Mouse (Mus musculus) neural tube, embryonic 12.5 days (tissue): ENCODE results near the gene Gm5475. TPM values are rescaled to one million over a fixed set of nuclear protein-coding genes. Genes with fewer than 3 reads are reported as not detected.
A peak's percentile ranks its signal among the peaks of the same experiment; 100 is the strongest.
"Not testable (repeated sequence)": the region's sequence is repeated elsewhere in the genome, so short reads cannot be mapped to it uniquely, and the experiment has no call there.

ENCODE experiments used
- ATAC-seq: fragments of 200-750 bp; cut with Nextera tagmentation; 2 replicates; pipeline ENCODE4 v1.8.0; 2017; ENCODE audit warnings: low read depth, mild to moderate bottlenecking, moderate TSS enrichment, moderate library complexity; ENCODE audit not compliant: low FRiP score
- H3K27ac ChIP-seq: fragments of 300-500 bp; sonication (generic); 2 replicates; pipeline ENCODE4 v1.5.1; 2016
- H3K27me3 ChIP-seq: fragments of 300-500 bp; sonication (generic); replicated peaks from 2 replicates; pipeline ENCODE4 v1.6.1; 2016; ENCODE audit warnings: mild to moderate bottlenecking
- H3K36me3 ChIP-seq: fragments of 300-500 bp; sonication (generic); 2 replicates; pipeline ENCODE4 v1.6.1; 2016; ENCODE audit warnings: mild to moderate bottlenecking
- H3K4me1 ChIP-seq: fragments of 300-500 bp; sonication (generic); 2 replicates; pipeline ENCODE4 v1.6.1; 2016
- H3K4me2 ChIP-seq: fragments of 300-500 bp; sonication (generic); replicated peaks from 2 replicates; pipeline ENCODE4 v1.6.1; 2016; ENCODE audit warnings: mild to moderate bottlenecking
- H3K4me3 ChIP-seq: fragments of 300-500 bp; sonication (generic); 2 replicates; pipeline ENCODE4 v1.5.1; 2016
- H3K9ac ChIP-seq: fragments of 300-500 bp; sonication (generic); 2 replicates; pipeline ENCODE4 v1.6.1; 2016; ENCODE audit warnings: mild to moderate bottlenecking
- H3K9me3 ChIP-seq: fragments of 300-500 bp; sonication (generic); 2 replicates; pipeline ENCODE4 v1.6.1; 2016; ENCODE audit warnings: mild to moderate bottlenecking
- WGBS: fragments of 180-500 bp; shearing (Covaris S2); methylation state at CpG from one replicate; pipeline ENCODE4 v1.1.7; 2016; 5-methylcytosine and 5-hydroxymethylcytosine counted together
- polyA plus RNA-seq: library from polyadenylated mRNA; unstranded; fragments of >200 nt; fragmentation: Nextera tagmentation; extraction: Ambion mirVana; gene quantifications from 2 replicates; pipeline ENCODE4 v1.2.1, GENCODE M21; 2016

Gene Gm5475
- 0.13 and 0.18 TPM in 2 replicates for polyA plus RNA-seq

DNA sequence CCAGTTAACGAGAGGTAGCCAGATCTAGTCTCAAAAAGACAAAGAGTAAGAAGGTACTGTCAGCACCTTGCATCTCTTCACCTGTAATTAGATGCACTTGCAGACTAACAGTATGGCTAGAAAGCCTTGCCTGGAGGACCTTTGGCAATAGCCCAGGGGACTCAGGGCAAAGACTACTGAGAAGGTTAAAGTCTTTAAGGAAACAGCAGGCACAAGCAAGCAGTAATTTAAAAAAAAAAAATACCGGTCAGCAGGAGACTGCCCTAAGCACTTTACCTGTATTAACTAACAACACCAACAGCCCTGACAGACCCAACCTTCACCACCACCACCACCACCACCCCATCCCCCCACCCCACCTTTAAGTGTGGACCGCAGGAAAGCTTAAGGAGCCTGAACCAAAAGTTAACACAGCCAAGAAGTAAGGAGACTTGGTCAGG is at the start of gene Gm5475:
Gene Gm5475 (plus strand): TSS at position 390 of the 440 bp plus-strand sequence.
- Histone ChIP-seq H3K4me2 (peak within 1 kb of the TSS; percentile 77), H3K27me3 (peaks cover 19% of the 10 kb centered on the region), H3K9ac (peak within 1 kb of the TSS; percentile 89), H3K4me3 (peak within 1 kb of the TSS; percentile 83), H3K4me1 (peaks cover 25% of the 10 kb centered on the region)
- not testable (repeated sequence) for H3K27ac ChIP-seq, ATAC-seq, H3K36me3 ChIP-seq, H3K9me3 ChIP-seq
- WGBS: 35% methylated on average over 3 of the region's 3 CpGs

DNA sequence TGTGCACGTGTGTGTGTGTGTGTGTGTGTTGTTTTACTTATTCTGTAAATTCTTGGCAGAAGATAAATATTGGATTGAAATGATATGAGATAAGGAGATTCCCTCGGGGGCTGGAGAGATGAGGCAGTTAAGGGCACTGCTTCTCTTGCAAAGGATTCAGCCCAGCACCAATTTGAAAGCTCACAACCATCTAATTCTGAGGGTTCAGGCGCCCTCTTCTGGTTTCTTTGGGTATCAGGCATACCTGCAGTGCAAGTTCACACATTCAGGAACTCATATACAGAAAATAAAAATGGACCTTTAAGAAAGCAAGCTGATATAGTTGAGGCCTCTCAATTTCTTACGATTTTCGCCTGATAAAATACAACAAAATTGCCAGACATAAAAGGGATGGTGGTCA is 46.9 kb upstream of the Gm5475 start:
- Histone ChIP-seq H3K27me3 (no peaks in the 10 kb centered on the region), H3K4me3 (no peak overlapping the region), H3K9ac (no peak overlapping the region), H3K4me1 (no peaks in the 10 kb centered on the region), H3K36me3 (no peaks in the 10 kb centered on the region), H3K9me3 (no peaks in the 10 kb centered on the region), H3K4me2 (no peak overlapping the region), H3K27ac (no peak overlapping the region)
- no peak for ATAC-seq
- 42% methylated on average over 5 of the region's 5 CpGs for WGBS

DNA sequence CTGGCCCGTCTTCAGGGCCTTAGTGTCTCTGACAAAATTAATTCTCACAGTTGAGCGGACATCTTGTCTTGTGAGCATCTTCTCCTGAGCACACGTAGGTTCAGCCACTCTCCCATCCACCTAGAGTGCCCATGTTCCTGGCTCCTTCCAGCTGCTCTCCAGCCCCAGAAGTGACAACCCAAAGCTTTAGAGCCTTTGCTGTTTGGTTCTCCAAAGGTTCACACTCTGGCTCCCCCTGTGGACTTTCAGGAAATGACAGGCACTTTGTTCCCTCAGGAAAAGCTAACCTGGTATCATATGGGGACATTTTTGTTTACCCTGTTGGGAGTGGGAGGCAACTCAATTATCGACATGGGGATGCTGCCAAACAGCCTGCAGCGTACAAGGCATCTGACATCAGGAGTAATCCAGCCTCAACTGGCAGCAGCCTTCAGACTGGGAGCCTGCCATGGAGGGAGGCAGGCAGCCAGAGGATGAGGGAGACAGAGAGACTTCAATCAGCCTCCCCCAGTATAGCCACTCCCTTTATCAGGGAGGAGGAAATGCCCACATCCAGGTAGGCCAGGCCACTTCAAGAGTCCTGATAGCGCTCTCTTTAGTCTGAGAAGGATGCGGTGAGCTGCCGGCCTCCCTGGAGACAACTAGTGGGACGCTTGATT is 44.0 kb upstream of the Gm5475 start:
- H3K4me2 ChIP-seq, ATAC-seq, H3K36me3 ChIP-seq, H3K4me3 ChIP-seq, H3K27ac ChIP-seq, H3K4me1 ChIP-seq, H3K9me3 ChIP-seq, H3K27me3 ChIP-seq, H3K9ac ChIP-seq: not testable (repeated sequence)
- WGBS: 42% methylated on average over 4 of the region's 9 CpGs

DNA sequence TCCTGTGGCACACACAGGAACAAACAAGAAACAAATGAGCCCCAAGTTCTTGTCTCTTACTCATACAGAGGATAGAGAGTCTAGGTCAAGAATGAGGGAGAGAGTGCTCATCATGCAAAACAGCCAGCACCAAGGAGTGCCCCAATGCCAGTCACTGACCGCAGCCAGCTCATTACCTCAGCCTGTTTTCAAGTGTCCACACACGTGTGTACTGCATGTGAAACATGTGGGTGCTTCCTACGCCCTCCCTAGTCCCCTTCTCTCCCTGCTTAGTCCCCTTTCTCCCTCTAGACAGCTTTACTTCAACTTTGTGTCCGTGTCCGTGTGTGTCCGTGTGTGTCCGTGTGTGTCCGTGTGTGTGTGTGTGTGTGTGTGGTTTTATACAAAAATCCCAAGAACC is 42.3 kb upstream of the Gm5475 start:
- Histone ChIP-seq H3K36me3 (no peaks in the 10 kb centered on the region), H3K9me3 (no peaks in the 10 kb centered on the region), H3K27me3 (no peaks in the 10 kb centered on the region), H3K9ac (no peak overlapping the region), H3K4me2 (no peak overlapping the region), H3K4me3 (no peak overlapping the region), H3K4me1 (no peaks in the 10 kb centered on the region), H3K27ac (no peak overlapping the region)
- 85% methylated on average over 8 of the region's 8 CpGs for WGBS
- ATAC-seq: no peak

DNA sequence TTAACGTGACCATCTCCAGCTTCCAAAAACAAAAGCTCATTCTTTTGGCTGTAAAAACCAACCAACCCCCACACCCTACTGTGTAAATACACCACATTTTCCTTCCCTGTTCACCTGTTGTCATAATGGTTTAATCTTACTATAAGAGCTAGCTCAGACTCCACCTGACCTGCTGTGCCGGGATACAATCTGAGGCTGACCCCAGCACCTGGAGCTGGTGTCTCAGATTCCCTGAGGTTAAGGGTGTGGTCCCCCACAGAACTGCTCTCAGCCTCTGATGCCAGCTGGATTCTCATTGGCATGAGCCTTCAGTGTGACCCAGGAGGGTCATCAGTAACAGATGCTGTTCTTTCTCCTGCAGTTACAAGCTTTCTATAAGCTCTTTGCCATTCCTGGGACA is 41.8 kb upstream of the Gm5475 start:
- Histone ChIP-seq H3K27ac (no peak overlapping the region), H3K4me3 (no peak overlapping the region), H3K36me3 (no peaks in the 10 kb centered on the region), H3K27me3 (no peaks in the 10 kb centered on the region), H3K9ac (no peak overlapping the region), H3K4me1 (no peaks in the 10 kb centered on the region), H3K9me3 (no peaks in the 10 kb centered on the region), H3K4me2 (no peak overlapping the region)
- 76% methylated on average over 2 of the region's 2 CpGs for WGBS
- ATAC-seq: no peak

DNA sequence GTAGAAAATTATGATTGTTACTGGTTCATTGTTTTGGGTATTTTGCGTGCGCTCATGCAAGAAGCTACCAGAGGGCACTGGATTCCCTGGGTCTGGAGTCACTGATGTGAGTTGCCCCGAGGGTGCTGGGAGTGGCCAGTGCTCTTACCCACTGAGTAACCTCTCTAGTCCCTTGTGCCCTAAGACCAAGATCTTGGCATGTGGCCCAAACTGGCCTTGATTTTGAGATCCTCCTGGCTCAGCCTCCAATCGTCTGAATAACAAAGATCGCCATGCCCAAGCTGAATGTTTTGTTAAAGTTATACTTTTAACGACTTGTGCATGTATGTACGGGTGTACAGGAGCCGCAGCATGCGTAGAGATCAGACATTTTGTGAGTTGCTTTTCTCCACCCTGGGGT is 36.2 kb upstream of the Gm5475 start:
- Histone ChIP-seq H3K4me1 (peaks cover 6% of the 10 kb centered on the region; the same call in 1 of the 2 replicates), H3K36me3 (no peaks in the 10 kb centered on the region), H3K27me3 (no peaks in the 10 kb centered on the region), H3K9ac (no peak overlapping the region), H3K4me2 (no peak overlapping the region), H3K4me3 (no peak overlapping the region), H3K9me3 (no peaks in the 10 kb centered on the region), H3K27ac (no peak overlapping the region)
- WGBS: 93% methylated on average over 9 of the region's 9 CpGs
- ATAC-seq: no peak

DNA sequence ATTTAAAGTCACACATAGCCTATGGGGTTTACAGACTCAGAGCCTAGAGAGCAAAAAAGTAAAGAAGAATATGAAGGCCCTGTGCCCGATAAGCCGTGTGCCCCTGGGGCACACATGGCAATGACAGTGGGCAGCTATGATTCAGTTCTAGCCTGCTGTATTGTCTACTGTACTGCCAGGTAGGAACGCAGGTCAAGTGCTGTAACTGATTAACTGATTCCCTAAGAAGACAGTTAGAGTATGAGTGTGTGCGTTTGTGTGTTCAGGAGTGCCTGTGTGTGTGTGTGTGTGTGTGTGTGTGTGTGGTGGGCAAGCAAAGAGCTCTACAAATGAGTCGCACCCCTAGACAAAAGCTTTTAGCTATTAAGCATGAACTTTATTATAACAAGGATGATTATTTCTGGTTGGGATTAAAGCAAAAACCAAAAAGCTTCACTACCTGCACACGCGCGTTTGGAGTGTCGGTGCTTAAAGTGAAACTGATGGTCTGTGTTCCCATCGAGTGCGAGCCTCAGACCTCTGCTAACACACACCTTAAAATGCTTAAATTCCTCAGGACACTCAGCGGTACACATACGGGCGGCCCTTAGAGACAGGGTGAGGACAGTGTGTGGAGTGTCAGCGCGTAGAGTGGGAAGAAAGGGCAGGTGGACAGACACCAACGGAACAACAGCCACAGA is 34.3 kb upstream of the Gm5475 start:
- H3K27me3 ChIP-seq: no peaks in the 10 kb centered on the region
- 96% methylated on average over 17 of the region's 17 CpGs for WGBS

DNA sequence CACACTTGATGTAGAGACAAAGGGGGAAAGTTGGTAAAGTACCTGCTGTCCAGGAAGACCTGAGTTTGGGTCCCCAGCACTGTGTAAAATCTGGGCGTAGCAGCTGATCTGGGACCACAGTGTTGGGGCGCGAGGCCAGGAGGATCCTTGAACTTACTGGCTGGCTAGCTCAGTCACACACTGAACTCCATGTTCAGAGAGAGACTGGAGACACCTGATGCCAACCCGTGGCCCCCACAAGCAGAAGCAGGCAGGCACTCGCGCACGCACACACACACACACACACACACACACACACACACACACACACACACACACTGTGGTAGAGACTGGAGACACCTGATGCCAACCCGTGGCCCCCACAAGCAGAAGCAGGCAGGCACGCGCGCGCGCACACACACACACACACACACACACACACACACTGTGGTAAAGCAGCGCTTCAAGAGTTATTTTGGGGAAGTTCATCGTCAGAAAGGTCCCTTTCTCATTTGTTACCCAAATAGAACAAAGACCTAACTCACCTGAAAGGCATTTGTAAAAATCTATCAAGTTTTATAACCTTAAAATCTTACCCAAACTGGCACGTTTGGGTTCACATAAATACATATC is 33.6 kb upstream of the Gm5475 start:
- 94% methylated on average over 16 of the region's 16 CpGs for WGBS
- Histone ChIP-seq H3K36me3 (peaks cover 4% of the 10 kb centered on the region; the same call in 1 of the 2 replicates), H3K27ac (no peak overlapping the region), H3K4me3 (no peak overlapping the region), H3K9ac (no peak overlapping the region), H3K4me1 (peaks cover 6% of the 10 kb centered on the region; the same call in 1 of the 2 replicates), H3K9me3 (no peaks in the 10 kb centered on the region), H3K4me2 (no peak overlapping the region), H3K27me3 (no peaks in the 10 kb centered on the region)
- no peak for ATAC-seq

More for the DNA sequence above, 34.3 kb upstream of the Gm5475 start:
- ATAC-seq: no peak
- Histone ChIP-seq H3K9ac (no peak overlapping the region), H3K27ac (no peak overlapping the region), H3K36me3 (no peaks in the 10 kb centered on the region), H3K4me2 (no peak overlapping the region), H3K4me3 (no peak overlapping the region), H3K9me3 (no peaks in the 10 kb centered on the region), H3K4me1 (peaks cover 6% of the 10 kb centered on the region; the same call in 1 of the 2 replicates)

DNA sequence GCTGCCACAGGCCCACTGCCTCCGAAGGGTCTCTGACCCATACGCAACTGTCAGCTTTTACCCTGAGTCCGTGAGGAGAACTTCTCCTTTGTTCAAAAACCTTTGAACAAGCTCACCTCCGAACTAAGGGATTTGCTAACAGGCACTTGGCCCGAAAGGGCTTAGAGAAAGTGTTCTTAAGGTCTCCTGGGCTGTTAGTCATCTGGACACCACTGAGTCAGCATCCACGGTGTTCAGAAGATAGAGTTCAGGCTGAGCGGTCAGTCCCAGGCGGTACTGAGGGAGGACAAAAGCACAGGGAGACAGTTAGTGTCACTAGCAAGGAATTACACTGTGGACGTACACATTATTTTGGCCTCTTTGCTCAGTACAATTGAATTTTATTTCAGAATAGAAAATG is 33.1 kb upstream of the Gm5475 start:
- ATAC-seq: no peak
- Histone ChIP-seq H3K36me3 (peaks cover 9% of the 10 kb centered on the region), H3K9me3 (no peaks in the 10 kb centered on the region), H3K27ac (no peak overlapping the region), H3K4me1 (peaks cover 6% of the 10 kb centered on the region; the same call in 1 of the 2 replicates), H3K9ac (no peak overlapping the region), H3K4me3 (no peak overlapping the region), H3K4me2 (no peak overlapping the region), H3K27me3 (no peaks in the 10 kb centered on the region)
- WGBS: 69% methylated on average over 9 of the region's 9 CpGs

DNA sequence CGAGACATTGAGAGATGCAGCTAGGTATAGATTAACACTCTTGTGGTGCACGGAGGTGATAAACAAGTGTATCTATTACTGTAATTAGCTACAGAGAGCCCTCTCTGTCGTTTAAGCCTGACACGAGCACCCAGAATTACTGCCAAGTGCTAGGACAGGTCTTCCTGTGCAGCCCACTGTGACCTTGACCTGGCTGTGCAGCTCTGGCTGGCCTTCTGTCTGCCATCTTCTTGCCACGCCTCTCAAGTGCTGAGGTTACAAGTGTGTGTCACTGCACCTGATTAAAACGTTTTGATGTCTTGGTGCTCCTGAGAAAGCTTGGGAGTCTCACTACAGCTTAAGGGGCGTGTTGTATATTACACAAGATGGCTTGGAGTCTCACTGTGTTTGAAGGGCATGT is 30.9 kb upstream of the Gm5475 start:
- H3K9ac ChIP-seq: no peak overlapping the region
- H3K27me3 ChIP-seq: no peaks in the 10 kb centered on the region
- no peak for ATAC-seq
- H3K9me3 ChIP-seq: no peaks in the 10 kb centered on the region
- no peak overlapping the region for H3K4me2 ChIP-seq
- 85% methylated on average over 7 of the region's 7 CpGs for whole genome bisulfite sequencing
- no peak overlapping the region for H3K4me3 ChIP-seq
- H3K36me3 ChIP-seq: peaks cover 29% of the 10 kb centered on the region
- peaks cover 6% of the 10 kb centered on the region; the same call in 1 of the 2 replicates for H3K4me1 ChIP-seq
- no peak overlapping the region for H3K27ac ChIP-seq

DNA sequence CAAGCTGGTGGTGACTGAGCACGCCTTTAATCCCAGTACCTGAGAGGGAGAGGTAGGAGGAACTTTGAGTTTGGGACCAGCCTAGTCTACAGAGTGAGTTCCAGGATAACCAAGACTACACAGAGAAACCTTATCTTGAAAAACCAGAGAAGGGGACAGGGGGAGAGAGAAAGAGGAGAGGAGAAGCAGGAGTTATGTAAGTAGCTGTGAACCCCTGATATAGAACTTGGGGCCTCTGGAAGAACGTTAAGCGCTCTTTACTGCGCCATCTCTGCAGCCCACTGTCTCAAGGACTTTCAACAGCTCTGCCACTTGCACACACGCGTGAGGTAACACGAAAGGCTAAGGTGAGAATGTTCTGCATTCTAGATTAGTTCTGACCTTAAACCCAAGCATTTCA is 30.3 kb upstream of the Gm5475 start:
- H3K4me3 ChIP-seq: no peak overlapping the region
- no peaks in the 10 kb centered on the region for H3K27me3 ChIP-seq
- H3K27ac ChIP-seq: no peak overlapping the region
- no peak overlapping the region for H3K9ac ChIP-seq
- no peaks in the 10 kb centered on the region for H3K9me3 ChIP-seq
- H3K36me3 ChIP-seq: peaks cover 34% of the 10 kb centered on the region
- no peak for ATAC-seq
- H3K4me2 ChIP-seq: no peak overlapping the region
- WGBS: 93% methylated on average over 7 of the region's 7 CpGs
- peaks cover 6% of the 10 kb centered on the region; the same call in 1 of the 2 replicates for H3K4me1 ChIP-seq

DNA sequence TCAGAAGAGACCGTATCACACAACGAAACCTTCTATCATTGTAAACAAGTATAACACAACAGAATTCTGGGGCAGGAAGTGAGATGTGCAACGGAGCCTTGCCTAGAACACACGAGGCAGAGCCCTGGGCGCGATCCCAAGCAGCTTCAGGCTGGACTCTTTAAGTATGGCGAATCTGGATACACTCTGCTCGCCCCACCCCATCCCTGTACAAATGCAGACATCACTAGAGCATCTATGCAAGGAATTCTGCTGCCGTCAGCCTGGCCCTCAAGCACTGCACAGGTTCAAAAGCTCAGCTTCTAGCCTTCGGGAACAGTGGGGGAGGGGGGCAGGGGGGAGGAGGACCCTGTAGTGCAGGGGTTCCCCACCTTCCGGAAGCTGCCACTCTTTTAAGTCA is 28.9 kb upstream of the Gm5475 start:
- WGBS: 81% methylated on average over 11 of the region's 11 CpGs
- Histone ChIP-seq H3K4me3 (no peak overlapping the region), H3K36me3 (peaks cover 48% of the 10 kb centered on the region), H3K27ac (no peak overlapping the region), H3K4me1 (peaks cover 6% of the 10 kb centered on the region; the same call in 1 of the 2 replicates), H3K9me3 (no peaks in the 10 kb centered on the region), H3K27me3 (no peaks in the 10 kb centered on the region), H3K9ac (no peak overlapping the region), H3K4me2 (no peak overlapping the region)
- ATAC-seq: no peak
